Mouse (Mus musculus) liver, postnatal 0 days (tissue): ENCODE measurements around the gene P2rx3.

Experiments
- CTCF ChIP-seq: sonication (generic); IDR thresholded peaks from 2 replicates; pipeline ENCODE4 v1.5.1; 2016; ENCODE audit warnings: antibody characterized with exemption, low read depth
- EP300 ChIP-seq: IDR thresholded peaks from 2 replicates; pipeline ENCODE4 v1.6.1; 2016; ENCODE audit warnings: antibody characterized with exemption, low read depth, mild to moderate bottlenecking

- no peak for TF ChIP-seq CTCF
- TF ChIP-seq EP300: no peak
Measured at GRCm38 (mm10) chr2:85060591-85061060, 23.4 kb upstream of the P2rx3 start.
